Mouse (Mus musculus): ENCODE results near the gene Polr1e. TPM values are rescaled to one million over a fixed set of nuclear protein-coding genes. Genes with fewer than 3 reads are reported as not detected.
"Not testable (repeated sequence)": the region's sequence is repeated elsewhere in the genome, so short reads cannot be mapped to it uniquely, and the experiment has no call there.

Gene Polr1e
- total RNA-seq, 2 experiments from 2014 or later: 47.3 to 65.2 TPM

DNA sequence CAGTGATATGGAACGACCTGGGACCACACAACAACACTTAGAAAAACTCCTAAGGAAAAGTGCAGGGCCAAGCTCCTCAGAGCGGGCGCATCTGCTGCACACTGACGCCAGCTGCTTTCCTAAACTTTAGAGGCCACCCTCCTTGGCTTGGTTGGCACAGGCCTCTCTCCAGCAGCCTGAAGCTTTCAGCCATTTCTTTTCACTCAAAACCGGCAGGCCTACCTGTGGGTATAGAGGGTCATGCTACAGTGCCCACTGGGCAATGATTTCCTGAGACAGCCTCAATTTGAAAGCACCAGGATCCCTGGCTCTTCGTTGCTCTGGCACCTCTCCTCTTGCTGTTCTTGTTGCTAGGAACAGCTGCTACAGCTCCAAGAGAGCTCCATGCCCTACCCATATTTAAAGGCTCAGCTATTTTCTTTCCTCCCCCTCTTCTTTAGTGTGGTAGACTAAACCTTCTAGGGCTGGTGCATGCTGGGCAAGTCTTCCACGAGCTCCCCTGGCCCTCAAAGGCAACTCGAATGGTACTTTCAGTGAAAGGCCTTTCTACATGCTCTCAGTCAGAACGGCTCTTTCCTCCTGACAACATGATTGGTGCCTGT lies 29.0 kb downstream of the Polr1e start:
- no peak for ATAC-seq (replicated peaks; ENCODE audit: poor library complexity)

DNA sequence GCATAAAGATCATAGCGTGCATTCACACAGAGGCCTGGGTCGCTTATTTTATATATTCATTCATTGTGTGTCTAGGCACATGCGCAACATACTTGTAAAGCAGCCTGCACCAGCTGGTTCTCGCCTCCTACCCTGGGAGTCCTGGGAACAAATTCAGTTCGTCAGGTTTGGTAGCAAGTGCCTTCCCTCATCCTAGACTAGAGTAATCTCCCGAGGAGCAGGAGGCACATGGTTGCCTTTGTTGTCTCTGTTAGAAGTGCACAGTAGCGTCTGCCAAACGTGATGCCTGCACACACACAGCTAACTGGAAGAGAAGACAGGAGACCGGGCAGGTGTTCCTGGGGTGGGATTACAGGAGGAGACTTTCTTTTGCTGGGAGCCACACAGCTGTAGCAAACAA lies 29.6 kb downstream of the Polr1e start:
- no peak for ATAC-seq (replicated peaks; ENCODE audit: poor library complexity)

DNA sequence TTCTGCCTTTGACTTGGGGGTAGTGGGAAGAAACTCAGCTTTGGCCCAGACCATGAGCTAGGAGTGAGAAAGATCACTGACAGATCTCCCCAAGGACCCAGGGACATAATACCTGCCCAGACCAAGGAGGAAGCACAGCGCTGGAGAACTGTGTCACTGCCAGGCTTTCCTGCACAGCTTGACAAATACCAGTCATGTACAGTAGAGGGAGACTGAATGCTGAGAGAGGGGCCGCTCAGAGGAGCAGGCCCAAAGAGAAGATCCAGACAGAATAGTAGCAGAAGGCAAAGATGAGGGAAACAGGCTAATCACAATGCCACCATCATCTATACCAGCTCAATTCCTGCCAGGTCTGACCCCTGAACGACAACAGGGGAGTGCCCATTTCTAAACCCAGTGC lies 36.5 kb downstream of the Polr1e start:
- peak; percentile 94 for ATAC-seq (replicated peaks; ENCODE audit: poor library complexity)

DNA sequence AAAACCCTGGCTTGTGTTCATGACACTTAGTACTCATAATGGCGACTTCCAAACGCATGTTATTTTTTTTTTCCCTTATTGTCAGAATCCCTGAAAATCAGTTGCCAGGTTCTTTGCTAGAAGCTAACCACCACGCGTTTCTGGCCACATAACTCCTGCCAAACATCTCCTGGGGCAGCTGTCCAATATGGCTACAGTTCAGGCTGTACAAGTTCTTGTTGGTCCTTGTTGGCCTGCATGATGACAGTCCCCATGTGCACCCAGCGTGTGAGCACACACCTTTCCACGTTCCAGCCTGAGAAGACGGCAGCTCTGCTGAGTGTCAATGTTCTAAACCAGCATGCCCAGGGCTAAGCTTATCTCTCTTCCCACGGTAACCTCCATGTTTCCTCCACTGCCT lies 37.1 kb downstream of the Polr1e start:
- ATAC-seq (replicated peaks; ENCODE audit: poor library complexity): no peak

DNA sequence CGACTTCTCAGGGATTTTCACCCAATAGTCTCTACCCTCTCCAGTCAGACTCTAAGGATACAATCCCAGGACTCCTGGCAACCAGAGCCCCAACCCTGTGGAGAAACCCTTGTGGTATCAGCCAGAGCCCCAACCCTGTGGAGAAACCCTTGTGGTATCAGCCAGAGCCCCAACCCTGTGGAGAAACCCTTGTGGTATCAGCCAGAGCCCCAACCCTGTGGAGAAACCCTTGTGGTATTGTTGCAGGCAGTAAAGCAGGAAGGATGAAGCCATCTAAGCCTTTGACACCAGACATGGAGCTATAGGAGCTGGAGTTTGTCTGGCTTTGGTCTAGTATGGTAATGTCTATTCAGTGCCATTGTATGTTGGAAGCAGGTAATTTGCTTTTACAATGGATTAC lies 45.5 kb downstream of the Polr1e start:
- peak; percentile 97 for ATAC-seq (replicated peaks; ENCODE audit: poor library complexity)

DNA sequence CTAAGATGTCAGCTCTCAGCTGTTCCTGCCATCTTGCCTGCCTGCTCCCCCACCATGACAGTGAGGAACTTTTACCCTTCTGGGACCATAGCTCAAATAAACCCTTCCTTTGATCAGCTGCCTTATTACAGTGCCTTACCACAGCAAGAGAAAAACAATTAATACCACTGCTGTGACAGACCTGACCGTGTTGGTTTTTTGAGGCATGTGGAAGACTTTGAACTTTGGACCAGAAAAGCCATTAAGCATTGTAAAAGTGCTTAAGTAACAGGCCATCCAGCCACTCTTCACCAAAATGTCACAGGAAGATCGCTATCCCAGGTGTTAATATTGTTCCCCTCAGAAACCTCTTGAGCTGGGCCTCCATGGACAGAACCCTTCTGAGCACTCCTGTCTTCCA lies 46.2 kb downstream of the Polr1e start:
- no peak for ATAC-seq (replicated peaks; ENCODE audit: poor library complexity)

DNA sequence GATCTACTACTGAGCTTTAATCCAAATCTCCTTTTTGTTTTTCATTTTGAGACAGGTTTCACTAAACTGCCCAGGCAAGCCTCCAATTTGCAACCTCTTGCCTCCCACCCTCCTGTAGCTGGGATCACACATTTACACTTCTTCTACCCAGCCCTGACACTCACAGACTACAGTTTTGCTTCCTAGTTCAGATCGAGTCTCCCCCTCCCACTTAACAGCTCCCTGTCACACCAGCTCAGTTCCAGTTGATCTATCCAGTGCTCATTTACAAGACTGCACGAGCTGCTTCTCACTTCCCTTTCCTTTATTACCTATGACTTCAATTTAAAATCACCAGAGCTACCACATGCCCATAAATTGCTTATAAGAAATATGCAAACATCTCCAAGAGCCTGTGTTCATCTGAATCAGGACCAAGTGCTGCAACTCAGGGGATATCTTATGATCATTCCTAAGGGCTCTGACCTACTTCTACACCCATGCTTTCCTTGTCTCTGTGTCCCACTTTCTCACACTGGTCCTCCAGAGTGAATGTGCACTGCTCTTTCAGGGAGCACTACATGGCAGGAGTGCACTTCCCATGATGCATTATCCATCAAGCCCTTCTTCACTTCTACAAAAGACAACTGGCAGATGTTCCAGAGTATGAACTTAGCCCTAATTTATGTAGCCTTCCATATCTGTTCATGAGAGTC lies 47.8 kb downstream of the Polr1e start:
- ATAC-seq (replicated peaks; ENCODE audit: poor library complexity): no peak

DNA sequence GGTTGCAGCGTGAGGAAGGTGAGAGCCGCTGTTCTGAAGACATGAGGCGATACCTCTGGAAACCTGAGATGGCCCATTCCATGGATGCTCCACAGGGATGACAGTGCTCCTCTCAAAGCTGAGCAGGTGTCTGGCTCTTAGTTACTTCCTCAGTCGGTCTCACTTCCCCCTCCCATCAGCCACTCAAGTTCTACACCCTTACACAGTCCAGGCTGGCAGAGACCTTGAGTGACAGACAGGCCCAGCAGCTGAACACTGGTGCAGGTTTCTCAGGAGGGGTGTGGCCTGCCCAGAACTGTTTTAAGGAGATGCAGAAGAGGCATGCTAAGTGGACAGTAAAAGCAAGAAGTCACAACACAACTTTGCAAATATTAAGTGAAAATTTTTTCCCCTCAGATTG lies 49.4 kb downstream of the Polr1e start:
- peak; percentile 49; the same call in 1 of the 2 replicates for ATAC-seq (replicated peaks; ENCODE audit: poor library complexity)

DNA sequence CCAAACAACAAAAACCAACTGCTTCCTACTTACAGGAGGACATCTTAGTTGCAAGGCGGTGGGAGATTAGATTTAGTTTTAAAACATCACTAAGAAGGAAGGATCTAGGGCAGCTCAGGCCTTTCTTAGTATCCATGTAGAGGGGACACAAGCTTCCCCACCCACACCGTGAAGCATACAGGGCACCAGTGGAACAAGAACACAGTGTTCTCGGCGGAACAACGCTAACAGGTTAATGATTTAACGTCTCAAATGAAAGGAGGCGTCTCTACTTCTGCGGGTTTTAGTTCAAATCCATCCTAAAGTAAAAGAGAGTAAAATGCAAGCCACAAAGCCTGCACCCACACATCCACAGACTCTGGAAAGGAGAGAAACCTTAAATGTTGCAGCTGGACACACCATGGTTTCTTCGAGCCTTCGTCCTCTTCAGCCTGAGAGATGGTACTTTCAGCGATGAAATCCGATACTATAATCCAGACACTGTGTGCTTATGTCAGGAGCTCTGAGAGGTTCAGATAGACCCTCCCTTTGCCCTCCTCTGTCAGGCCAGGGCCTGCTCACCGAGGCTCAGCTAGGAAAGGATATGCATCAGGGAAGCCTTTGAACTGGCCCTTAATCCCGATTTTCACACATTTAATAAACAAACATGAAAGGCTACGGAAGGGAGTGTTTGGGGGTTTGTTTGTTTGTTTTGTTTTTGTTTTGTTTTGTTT lies 54.0 kb downstream of the Polr1e start:
- no peak for ATAC-seq (replicated peaks; ENCODE audit: poor library complexity)

DNA sequence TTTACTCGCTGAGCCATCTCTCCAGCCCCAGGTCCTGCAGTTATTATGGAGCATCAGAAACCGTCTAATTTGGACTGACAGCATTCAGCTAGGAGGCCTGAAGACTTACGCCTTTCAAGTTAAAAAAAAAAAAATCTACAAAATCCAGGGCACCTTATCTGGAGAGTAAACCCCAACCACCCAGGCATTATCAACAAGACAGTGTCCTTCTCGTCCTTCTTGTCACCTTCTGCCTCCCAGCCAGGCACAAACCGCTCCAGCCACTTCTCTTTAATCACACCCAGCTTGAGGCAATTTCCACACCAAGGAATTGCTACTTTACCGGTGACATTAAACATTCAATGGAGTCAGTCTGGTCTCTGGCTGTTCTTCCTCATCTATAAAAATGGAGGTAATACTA lies 55.2 kb downstream of the Polr1e start:
- peak; percentile 91 for ATAC-seq (replicated peaks; ENCODE audit: poor library complexity)

DNA sequence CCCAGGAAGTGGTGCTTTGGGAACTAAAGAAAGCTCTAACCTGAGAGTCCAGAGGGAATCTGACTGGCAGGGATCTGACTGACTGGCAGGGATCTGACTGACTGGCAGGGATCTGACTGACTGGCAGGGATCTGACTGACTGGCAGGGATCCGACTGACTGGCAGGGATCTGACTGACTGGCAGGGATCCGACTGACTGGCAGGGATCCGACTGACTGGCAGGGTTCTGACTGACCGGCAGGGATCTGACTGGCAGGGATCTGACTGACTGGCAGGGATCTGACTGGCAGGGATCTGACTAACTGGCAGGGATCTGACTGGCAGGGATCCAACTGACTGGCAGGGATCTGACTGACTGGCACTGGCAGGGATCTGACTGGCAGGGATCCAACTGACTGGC lies 62.7 kb downstream of the Polr1e start:
- not testable (repeated sequence) for ATAC-seq (replicated peaks; ENCODE audit: poor library complexity)

DNA sequence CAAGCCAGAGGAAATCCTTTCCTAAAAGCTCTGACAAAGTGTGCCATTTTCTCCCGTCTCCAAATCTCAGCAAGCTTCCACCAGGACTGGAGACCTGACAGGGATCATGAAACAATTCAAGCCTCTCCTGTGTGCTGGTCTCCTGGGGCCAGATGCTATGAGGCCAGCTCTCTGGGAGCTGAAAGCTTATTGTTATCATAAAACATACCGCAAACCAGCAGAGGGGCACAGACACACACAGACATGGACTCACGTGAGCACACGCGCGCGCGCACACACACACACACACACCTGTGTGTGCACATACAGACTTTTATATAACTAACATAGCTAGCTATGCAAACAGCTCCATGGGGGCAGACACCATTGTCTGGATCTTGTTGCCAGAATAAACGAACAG lies 64.6 kb downstream of the Polr1e start:
- ATAC-seq (replicated peaks; ENCODE audit: poor library complexity): no peak

DNA sequence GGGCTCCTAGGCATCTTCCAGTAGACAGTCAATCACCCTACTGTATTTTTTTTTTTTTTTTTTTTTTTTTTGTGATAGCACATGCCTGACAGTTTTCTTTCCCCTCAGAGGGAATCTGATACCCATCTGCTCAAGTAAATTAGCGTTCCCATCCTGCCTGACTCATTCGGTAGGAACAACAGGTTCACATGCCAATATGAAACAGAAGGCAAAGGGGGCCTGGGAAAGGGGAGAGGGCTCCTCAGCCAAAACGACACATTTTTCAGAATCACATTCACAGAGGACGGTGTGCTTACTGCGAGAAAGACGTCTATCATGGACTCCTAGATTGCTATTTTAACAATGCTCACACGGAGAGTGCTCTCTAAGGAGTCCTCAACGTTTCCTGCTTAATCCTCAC lies 65.1 kb downstream of the Polr1e start:
- no peak for ATAC-seq (replicated peaks; ENCODE audit: poor library complexity)

DNA sequence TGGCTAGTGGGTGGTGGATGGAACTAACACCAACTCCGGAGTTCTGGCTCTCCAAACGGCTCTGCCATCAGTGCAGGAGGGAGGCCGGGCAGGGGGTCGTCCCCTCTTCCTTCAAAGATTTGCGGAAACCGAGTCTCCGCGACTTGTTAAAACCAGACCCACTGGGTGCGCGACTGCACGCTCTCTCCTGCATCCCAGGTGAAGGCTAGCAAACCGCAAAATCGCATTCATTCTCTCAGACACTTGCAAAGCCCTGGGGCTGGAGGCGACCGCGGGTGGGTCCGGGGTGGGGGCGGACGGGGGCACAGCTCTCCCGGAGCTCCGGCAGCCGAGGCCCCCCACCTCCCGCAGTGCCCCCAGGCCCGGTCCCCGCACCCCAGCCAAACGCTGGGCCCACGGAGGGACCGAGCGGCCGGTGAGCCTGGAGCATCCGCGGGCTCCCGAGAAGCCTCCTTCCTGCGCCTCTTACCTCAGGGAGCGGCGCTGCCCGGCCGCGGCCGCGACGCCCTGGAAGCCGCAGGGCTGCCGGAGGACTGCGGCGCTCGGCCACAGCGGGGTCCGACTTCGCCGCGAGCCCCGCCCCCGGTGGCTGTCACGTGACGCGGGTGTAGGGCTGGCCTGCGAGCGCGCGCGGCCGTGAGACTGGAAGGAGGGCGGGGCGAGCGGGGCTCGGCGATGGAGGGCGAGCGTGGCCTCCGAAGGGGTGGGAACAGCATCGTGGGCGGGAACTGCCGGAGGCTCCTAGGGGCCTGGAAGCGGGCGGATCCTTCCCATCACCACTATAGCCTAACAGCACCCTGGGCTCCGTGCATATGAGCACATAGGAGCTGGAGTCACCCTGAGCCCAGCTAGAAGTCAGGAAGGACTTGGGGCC lies 65.9 kb downstream of the Polr1e start, which contains the start of gene Fbxo10:
Gene Fbxo10, minus strand, starts transcription at position 584 of the 874 bp plus-strand sequence.
- ATAC-seq (replicated peaks; ENCODE audit: poor library complexity): peak; percentile 98

DNA sequence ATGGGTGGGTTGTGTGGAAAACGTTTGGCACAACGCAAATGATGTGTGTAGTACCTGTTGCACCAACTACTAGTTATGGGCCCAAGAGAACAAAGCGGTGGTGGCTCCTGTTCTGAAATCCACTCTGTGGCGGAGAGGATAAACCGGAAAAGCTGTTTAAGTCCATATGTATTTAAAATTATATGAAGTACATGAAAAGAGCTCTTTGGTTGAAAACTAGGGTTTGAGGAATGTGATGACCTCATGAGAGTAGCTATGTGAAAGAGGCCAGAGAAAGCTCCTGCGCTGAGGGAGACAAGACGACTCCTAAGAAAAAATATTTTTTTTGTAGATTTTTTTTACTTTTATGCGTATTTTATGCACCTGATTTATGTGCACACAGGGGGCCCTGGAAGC lies 66.5 kb downstream of the Polr1e start:
- no peak for ATAC-seq (replicated peaks; ENCODE audit: poor library complexity)

Other genes with a start within 250 kb of the Polr1e start
- 11.8 and 12.0 TPM in 2 replicates for gene Grhpr, start 37.2 kb upstream of the Polr1e start, total RNA-seq (2015)
- 7.9 and 8.9 TPM in 2 replicates for gene Grhpr, start 37.2 kb upstream of the Polr1e start, total RNA-seq (2017)
- gene Zbtb5, start 6.2 kb upstream of the Polr1e start, total RNA-seq (2015): 5.7 and 6.5 TPM in 2 replicates
- 9.5 and 10.1 TPM in 2 replicates for gene Zbtb5, start 6.2 kb upstream of the Polr1e start, total RNA-seq (2017)
- 1.2 and 3.1 TPM in 2 replicates for gene Fbxo10, start 66.0 kb downstream of the Polr1e start, total RNA-seq (2015)
- gene Fbxo10, start 66.0 kb downstream of the Polr1e start, total RNA-seq (2017): 1.8 and 3.1 TPM in 2 replicates
- gene Tomm5, start 89.5 kb downstream of the Polr1e start, total RNA-seq (2015): 231 and 253 TPM in 2 replicates
- 239 and 266 TPM in 2 replicates for gene Tomm5, start 89.5 kb downstream of the Polr1e start, total RNA-seq (2017)
- not detected in 2 replicates for gene Frmpd1, start 166.3 kb downstream of the Polr1e start, total RNA-seq (2015)
- gene Frmpd1, start 166.3 kb downstream of the Polr1e start, total RNA-seq (2017): not detected in 2 replicates